Mouse (Mus musculus) G1E (cell line): ENCODE results near the gene Plp2.

Source experiments
- CTCF ChIP-seq: IDR thresholded peaks from 2 replicates; pipeline ENCODE4 v1.5.1; 2012; ENCODE audit warnings: low read depth, low read length, inconsistent platforms, mixed read lengths
- GATA1 ChIP-seq: IDR thresholded peaks from 2 replicates; pipeline ENCODE4 v1.6.1; 2012; ENCODE audit warnings: borderline replicate concordance, low read length, inconsistent platforms, mixed read lengths
- GATA2 ChIP-seq: IDR thresholded peaks from 2 replicates; pipeline ENCODE4 v1.6.1; 2012; ENCODE audit warnings: low read depth, low read length, inconsistent platforms, borderline replicate concordance
- POLR2AphosphoS5 ChIP-seq: IDR thresholded peaks from 2 replicates; pipeline ENCODE4 v1.6.1; 2012; ENCODE audit warnings: low read depth, low read length, inconsistent platforms; ENCODE audit not compliant: insufficient replicate concordance

DNA sequence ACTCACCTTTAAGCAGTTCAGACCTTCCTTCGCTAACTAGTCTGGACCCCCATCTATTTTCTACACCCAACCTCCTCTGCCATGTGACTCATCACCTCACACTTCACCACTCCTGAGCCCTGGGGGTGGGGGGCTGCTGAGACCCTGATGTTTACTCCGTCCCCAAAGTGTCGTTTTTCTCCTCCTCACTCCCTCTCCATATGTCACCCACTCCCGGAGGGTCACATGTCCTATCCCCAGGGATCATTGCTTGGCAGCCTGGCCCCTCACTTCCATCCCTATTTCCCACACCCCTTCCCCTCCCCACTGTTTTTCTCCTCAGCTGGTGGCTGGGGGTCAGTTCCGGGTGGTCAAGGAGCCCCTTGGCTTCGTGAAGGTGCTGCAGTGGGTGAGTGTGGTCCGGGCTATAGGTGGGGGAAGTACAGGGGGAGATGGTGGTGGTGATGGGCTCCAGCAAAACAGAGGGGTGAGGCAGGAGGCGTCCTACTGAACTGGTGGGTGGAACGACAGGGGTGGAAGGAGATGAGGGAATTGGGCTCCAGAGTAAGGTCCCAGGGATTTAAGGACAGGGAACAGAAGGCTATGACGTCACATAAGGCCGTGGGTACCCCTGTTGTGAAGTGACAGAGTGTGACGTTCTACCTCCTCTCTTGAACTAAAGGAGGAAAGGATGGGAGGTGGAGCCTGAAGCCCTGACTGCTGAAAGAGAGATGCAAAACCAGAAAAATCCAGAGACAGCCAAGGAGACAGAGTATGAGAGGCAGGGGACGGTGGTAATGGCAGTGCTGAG lies 31.5 kb downstream of the Plp2 start:
- TF ChIP-seq CTCF, result no peak
- TF ChIP-seq GATA2, result no peak
- TF ChIP-seq GATA1, result no peak
- TF ChIP-seq POLR2AphosphoS5, result no peak
